Mouse (Mus musculus) kidney, embryonic 15.5 days (tissue): ENCODE results near the gene Gstz1. TPM values are rescaled to one million over a fixed set of nuclear protein-coding genes. Genes with fewer than 3 reads are reported as not detected.
A peak's percentile ranks its signal among the peaks of the same experiment; 100 is the strongest.

Experiments
- ATAC-seq: fragments of 200-750 bp; cut with Nextera tagmentation; replicated peaks from 2 replicates; pipeline ENCODE4 v1.8.0; 2017; ENCODE audit warnings: moderate TSS enrichment; ENCODE audit not compliant: low FRiP score
- H3K27ac ChIP-seq: fragments of 300-500 bp; sonication (generic); 2 replicates; pipeline ENCODE4 v1.5.1; 2015; ENCODE audit warnings: mild to moderate bottlenecking, inconsistent platforms
- H3K27me3 ChIP-seq: fragments of 300-500 bp; sonication (generic); 2 replicates; pipeline ENCODE4 v1.6.1; 2015; ENCODE audit warnings: inconsistent platforms
- H3K36me3 ChIP-seq: fragments of 300-500 bp; sonication (generic); 2 replicates; pipeline ENCODE4 v1.6.1; 2015; ENCODE audit warnings: inconsistent platforms
- H3K4me1 ChIP-seq: fragments of 300-500 bp; sonication (generic); 2 replicates; pipeline ENCODE4 v1.6.1; 2015; ENCODE audit warnings: inconsistent platforms
- H3K4me2 ChIP-seq: fragments of 300-500 bp; sonication (generic); 2 replicates; pipeline ENCODE4 v1.6.1; 2015; ENCODE audit warnings: moderate library complexity, mild to moderate bottlenecking, inconsistent platforms
- H3K4me3 ChIP-seq: fragments of 300-500 bp; sonication (generic); replicated peaks from 2 replicates; pipeline ENCODE4 v1.5.1; 2015; ENCODE audit warnings: mild to moderate bottlenecking, inconsistent platforms
- H3K9ac ChIP-seq: fragments of 300-500 bp; sonication (generic); 2 replicates; pipeline ENCODE4 v1.6.1; 2015; ENCODE audit warnings: mild to moderate bottlenecking, inconsistent platforms
- H3K9me3 ChIP-seq: fragments of 300-500 bp; sonication (generic); replicated peaks from 2 replicates; pipeline ENCODE4 v1.6.1; 2016; ENCODE audit warnings: inconsistent platforms
- WGBS: fragments of 180-500 bp; shearing (Covaris S2); methylation state at CpG from one replicate; pipeline ENCODE4 v1.1.7; 2015; ENCODE audit warnings: mixed read lengths; 5-methylcytosine and 5-hydroxymethylcytosine counted together
- polyA plus RNA-seq: library from polyadenylated mRNA; unstranded; fragments of >200 nt; fragmentation: Nextera tagmentation; extraction: Ambion mirVana; gene quantifications from 2 replicates; pipeline ENCODE4 v1.2.1, GENCODE M21; 2015

The Gstz1 gene
- polyA plus RNA-seq, result 43.9 and 56.1 TPM in 2 replicates

DNA sequence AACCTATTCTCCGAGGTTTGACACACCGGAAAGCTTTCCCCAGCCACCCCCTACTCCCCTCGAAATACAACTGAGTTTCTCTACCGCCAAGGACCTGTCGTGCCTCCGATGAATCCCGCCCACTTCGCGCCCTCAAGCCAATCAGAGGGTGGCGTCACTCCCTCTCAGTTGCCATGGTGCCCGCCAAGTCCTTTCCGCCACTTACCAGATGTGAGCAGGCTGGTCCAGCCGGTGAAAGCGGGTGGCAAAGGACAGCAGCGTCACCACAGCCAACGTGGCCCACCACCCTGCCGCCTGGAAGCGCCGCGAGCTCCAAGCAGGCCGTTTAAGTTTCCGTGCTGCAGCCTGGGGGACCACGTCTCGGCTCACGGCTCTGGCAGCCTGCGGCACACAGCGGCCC, at the start of gene Gstz1:
Gstz1 (plus strand) TSS at position 200 of the 400 bp plus-strand sequence.
- WGBS, result 0% methylated on average over 27 of the region's 27 CpGs
- Histone ChIP-seq H3K27me3 (no peaks in the 10 kb centered on the region), H3K4me2 (peak within 1 kb of the TSS; percentile 70), H3K9me3 (no peaks in the 10 kb centered on the region), H3K27ac (peak within 1 kb of the TSS; percentile 99), H3K4me3 (peak within 1 kb of the TSS; percentile 94), H3K36me3 (peaks cover 23% of the 10 kb centered on the region), H3K4me1 (peaks cover 18% of the 10 kb centered on the region), H3K9ac (peak within 1 kb of the TSS; percentile 75)
- ATAC-seq, result peak; percentile 88

DNA sequence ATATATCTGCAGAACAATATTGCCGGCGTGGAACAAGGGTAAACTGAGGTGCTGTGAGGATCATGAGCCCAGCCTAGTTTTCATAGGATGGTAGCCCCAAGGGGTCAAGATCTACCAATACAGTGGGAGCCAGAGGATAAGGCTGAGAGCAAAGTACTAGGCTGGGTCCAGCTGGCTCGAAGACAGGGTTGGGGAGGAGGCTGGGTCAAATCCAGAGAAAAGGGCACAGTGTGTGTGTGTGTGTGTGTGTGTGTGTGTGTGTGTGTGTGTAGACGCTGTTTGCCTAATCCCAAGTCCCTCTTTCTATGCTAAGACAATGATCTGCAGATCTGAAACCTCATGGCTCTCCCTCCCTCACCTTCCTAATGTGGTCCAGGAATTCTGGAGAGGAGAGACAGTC, 46.6 kb upstream of the Gstz1 start:
- Histone ChIP-seq H3K27ac (no peak overlapping the region), H3K4me3 (no peak overlapping the region), H3K27me3 (peaks cover 36% of the 10 kb centered on the region), H3K4me2 (no peak overlapping the region), H3K4me1 (peaks cover 10% of the 10 kb centered on the region), H3K36me3 (no peaks in the 10 kb centered on the region), H3K9ac (no peak overlapping the region), H3K9me3 (no peaks in the 10 kb centered on the region)
- WGBS, result 80% methylated on average over 4 of the region's 4 CpGs
- no peak for ATAC-seq

DNA sequence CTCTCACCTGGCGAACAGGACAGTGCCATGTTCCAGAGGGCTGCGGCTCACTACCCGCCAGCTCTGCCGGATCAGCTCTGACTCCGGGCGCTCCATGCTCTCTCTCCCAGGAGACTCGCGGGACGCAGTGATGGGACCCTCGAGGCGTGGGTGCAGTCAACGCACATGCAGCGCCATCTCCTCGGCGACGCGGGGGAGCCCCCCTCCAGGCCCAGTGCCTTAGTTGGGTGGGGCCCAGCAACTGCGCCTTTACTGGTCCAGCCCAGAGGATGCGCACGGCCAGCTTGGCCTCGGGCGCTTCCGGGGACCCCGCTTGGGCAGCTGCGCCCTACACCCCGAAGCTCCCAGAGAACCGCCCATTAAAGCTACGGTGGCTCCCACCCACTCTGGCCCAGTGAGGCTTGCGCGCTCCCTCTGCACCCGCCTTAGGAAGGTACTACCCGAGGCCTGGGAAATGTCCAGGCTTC, 44.8 kb upstream of the Gstz1 start, which contains the start of gene Ngb:
Ngb (minus strand) TSS at position 375 of the 467 bp plus-strand sequence.
- Histone ChIP-seq H3K27me3 (peaks cover 36% of the 10 kb centered on the region), H3K9ac (no peak within 1 kb of the TSS), H3K4me3 (peak within 1 kb of the TSS; percentile 37), H3K36me3 (no peaks in the 10 kb centered on the region), H3K27ac (no peak within 1 kb of the TSS), H3K4me2 (peak within 1 kb of the TSS; percentile 67), H3K9me3 (no peaks in the 10 kb centered on the region), H3K4me1 (peaks cover 10% of the 10 kb centered on the region)
- ATAC-seq, result peak; percentile 64; the same call in 1 of the 2 replicates
- under 1% methylated on average over 32 of the region's 32 CpGs for WGBS

DNA sequence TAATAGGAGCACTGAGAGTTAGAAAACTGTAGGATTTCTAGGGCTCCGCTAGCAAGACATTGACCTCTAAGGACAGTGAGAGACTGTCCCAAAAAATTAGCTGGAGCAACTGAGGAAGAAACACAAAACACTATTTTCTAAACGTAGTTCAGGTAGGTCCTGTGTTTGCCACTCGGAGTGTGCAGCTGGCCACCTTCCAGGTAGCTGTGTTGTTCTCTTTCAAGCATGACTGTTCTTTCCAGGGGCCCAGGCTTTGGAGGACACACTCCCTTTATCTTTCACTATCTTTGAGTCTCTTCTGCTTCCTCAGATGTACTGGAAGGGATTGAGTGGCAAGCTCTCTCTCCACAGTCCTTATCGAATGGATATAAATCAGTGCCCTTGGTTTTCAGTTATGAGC, 43.5 kb upstream of the Gstz1 start:
- H3K4me1 ChIP-seq, result peaks cover 10% of the 10 kb centered on the region
- H3K4me3 ChIP-seq, result no peak overlapping the region
- 90% methylated on average over 4 of the region's 4 CpGs for WGBS
- H3K4me2 ChIP-seq, result no peak overlapping the region
- H3K27ac ChIP-seq, result no peak overlapping the region
- H3K9me3 ChIP-seq, result no peaks in the 10 kb centered on the region
- no peak for ATAC-seq
- H3K27me3 ChIP-seq, result peaks cover 36% of the 10 kb centered on the region
- H3K9ac ChIP-seq, result no peak overlapping the region
- peaks cover 3% of the 10 kb centered on the region; the same call in 1 of the 2 replicates for H3K36me3 ChIP-seq

DNA sequence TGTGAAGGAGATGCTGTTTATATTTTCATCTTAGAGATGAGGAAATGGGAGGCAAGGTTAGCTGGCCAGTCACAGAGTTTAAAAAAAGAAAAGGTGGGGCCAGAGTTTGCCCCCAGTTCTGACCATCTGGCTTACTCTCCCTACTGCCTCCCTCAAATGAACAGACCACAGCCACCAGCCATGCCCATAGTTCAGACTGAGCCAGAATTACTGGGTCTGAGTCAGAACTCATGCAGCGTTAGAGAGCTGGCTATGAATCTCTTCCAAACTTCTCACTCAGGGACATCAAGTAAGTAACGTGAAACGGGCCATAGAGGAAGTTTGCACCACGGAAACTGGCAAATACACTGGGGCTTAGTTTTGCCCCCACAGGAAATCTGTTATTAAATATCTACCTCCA, 42.2 kb upstream of the Gstz1 start:
- peaks cover 12% of the 10 kb centered on the region; the same call in 1 of the 2 replicates for H3K36me3 ChIP-seq
- no peak overlapping the region for H3K9ac ChIP-seq
- WGBS, result 82% methylated on average over 4 of the region's 4 CpGs
- ATAC-seq, result no peak
- no peak overlapping the region for H3K4me3 ChIP-seq
- H3K27ac ChIP-seq, result no peak overlapping the region
- no peaks in the 10 kb centered on the region for H3K9me3 ChIP-seq
- H3K27me3 ChIP-seq, result peaks cover 36% of the 10 kb centered on the region
- H3K4me1 ChIP-seq, result peaks cover 10% of the 10 kb centered on the region
- no peak overlapping the region for H3K4me2 ChIP-seq

GRCm38 (mm10) chr12:87107357-87107977, 39.5 kb upstream of the Gstz1 start:
- Histone ChIP-seq H3K9me3 (no peaks in the 10 kb centered on the region), H3K4me3 (no peak overlapping the region), H3K9ac (no peak overlapping the region), H3K4me1 (peaks cover under 1% of the 10 kb centered on the region; the same call in 1 of the 2 replicates), H3K27me3 (peaks cover 10% of the 10 kb centered on the region), H3K27ac (no peak overlapping the region), H3K4me2 (no peak overlapping the region), H3K36me3 (peaks cover 28% of the 10 kb centered on the region)
- no peak for ATAC-seq
- WGBS, result 45% methylated on average over 3 of the region's 3 CpGs

GRCm38 (mm10) chr12:87121918-87122589, 24.9 kb upstream of the Gstz1 start:
- H3K4me2 ChIP-seq, result no peak overlapping the region
- H3K27ac ChIP-seq, result no peak overlapping the region
- H3K9ac ChIP-seq, result no peak overlapping the region
- 74% methylated on average over 4 of the region's 4 CpGs for WGBS
- H3K4me3 ChIP-seq, result no peak overlapping the region
- no peaks in the 10 kb centered on the region for H3K4me1 ChIP-seq
- no peak for ATAC-seq
- no peaks in the 10 kb centered on the region for H3K27me3 ChIP-seq
- peaks cover 58% of the 10 kb centered on the region for H3K36me3 ChIP-seq
- no peaks in the 10 kb centered on the region for H3K9me3 ChIP-seq

DNA sequence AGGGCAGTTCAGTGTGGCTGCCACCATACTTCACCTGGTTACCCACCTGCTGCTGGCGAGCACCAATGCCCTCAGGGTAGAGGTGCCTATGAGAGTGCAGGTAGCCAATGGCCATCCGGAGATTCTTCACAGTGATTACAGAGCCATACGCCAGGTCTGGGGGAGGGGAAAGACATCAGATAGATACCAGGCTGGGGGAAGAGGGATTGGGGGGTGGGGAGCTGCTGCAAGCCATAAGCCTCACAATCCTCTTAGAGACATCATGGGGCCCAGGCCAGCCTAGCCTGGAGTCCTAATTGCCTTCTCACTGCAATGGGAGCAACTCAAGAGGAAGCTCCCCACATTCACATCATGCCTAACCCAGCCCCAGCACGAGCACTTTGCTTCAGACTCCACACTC, 19.7 kb upstream of the Gstz1 start:
- H3K27ac ChIP-seq, result no peak overlapping the region
- H3K4me2 ChIP-seq, result no peak overlapping the region
- no peak for ATAC-seq
- H3K27me3 ChIP-seq, result no peaks in the 10 kb centered on the region
- H3K4me1 ChIP-seq, result no peaks in the 10 kb centered on the region
- no peak overlapping the region for H3K4me3 ChIP-seq
- 64% methylated on average over 4 of the region's 4 CpGs for WGBS
- peaks cover 64% of the 10 kb centered on the region for H3K36me3 ChIP-seq
- H3K9ac ChIP-seq, result no peak overlapping the region
- H3K9me3 ChIP-seq, result no peaks in the 10 kb centered on the region

DNA sequence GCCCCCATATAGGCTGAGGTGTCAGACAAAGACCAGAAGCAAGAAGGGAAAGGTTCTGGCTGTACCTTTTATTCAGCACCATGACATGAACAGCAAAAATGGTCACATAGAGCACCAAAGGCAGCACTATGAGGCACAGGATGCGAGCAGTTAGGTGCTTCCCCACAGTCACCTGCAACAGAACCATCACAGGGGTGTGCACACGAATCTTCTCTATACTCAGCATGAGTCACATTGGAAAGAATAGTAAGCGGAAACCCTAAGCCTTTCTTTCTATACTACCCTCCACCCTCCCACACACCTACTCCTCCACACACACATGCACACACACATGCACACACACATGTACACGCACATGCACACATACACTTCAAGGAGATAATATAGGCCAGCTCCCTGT, 16.7 kb upstream of the Gstz1 start:
- Histone ChIP-seq H3K36me3 (peaks cover 50% of the 10 kb centered on the region), H3K27me3 (no peaks in the 10 kb centered on the region), H3K27ac (no peak overlapping the region), H3K9me3 (no peaks in the 10 kb centered on the region), H3K4me1 (no peaks in the 10 kb centered on the region), H3K4me3 (no peak overlapping the region), H3K9ac (no peak overlapping the region), H3K4me2 (no peak overlapping the region)
- ATAC-seq, result no peak
- WGBS, result 80% methylated on average over 4 of the region's 4 CpGs

GRCm38 (mm10) chr12:87131181-87131580, 15.8 kb upstream of the Gstz1 start:
- no peak for ATAC-seq
- H3K36me3 ChIP-seq, result peaks cover 46% of the 10 kb centered on the region
- 73% methylated on average over 2 of the region's 2 CpGs for WGBS
- H3K4me1 ChIP-seq, result no peaks in the 10 kb centered on the region
- no peaks in the 10 kb centered on the region for H3K9me3 ChIP-seq
- H3K4me3 ChIP-seq, result no peak overlapping the region
- H3K9ac ChIP-seq, result no peak overlapping the region
- H3K4me2 ChIP-seq, result no peak overlapping the region
- H3K27me3 ChIP-seq, result no peaks in the 10 kb centered on the region
- H3K27ac ChIP-seq, result no peak overlapping the region

- ATAC-seq, result no peak
These were observed 15.3 kb upstream of the Gstz1 start for GRCm38 (mm10) chr12:87131619-87132018.

GRCm38 (mm10) chr12:87132210-87132609, 14.8 kb upstream of the Gstz1 start:
- ATAC-seq, result no peak
- Histone ChIP-seq H3K27ac (no peak overlapping the region), H3K9me3 (no peaks in the 10 kb centered on the region), H3K27me3 (no peaks in the 10 kb centered on the region), H3K4me3 (no peak overlapping the region), H3K4me2 (no peak overlapping the region), H3K9ac (no peak overlapping the region), H3K36me3 (peaks cover 51% of the 10 kb centered on the region), H3K4me1 (no peaks in the 10 kb centered on the region)
- 90% methylated on average over 6 of the region's 6 CpGs for WGBS

More at GRCm38 (mm10) chr12:87131619-87132018, 15.3 kb upstream of the Gstz1 start:
- H3K36me3 ChIP-seq, result peaks cover 46% of the 10 kb centered on the region
- no peaks in the 10 kb centered on the region for H3K9me3 ChIP-seq
- H3K27me3 ChIP-seq, result no peaks in the 10 kb centered on the region
- no peaks in the 10 kb centered on the region for H3K4me1 ChIP-seq
- H3K4me2 ChIP-seq, result no peak overlapping the region
- no peak overlapping the region for H3K9ac ChIP-seq
- H3K4me3 ChIP-seq, result no peak overlapping the region
- H3K27ac ChIP-seq, result no peak overlapping the region
- WGBS, result 76% methylated on average over 3 of the region's 3 CpGs
